Mouse (Mus musculus) bone marrow macrophage, adult 2 months (primary cell): ENCODE measurements around the gene Pdzd2.

Experiments used
- CTCF ChIP-seq: IDR thresholded peaks from 2 replicates; pipeline ENCODE4 v1.5.1; 2012; ENCODE audit warnings: low read depth, mild to moderate bottlenecking, low read length, moderate library complexity
- POLR2A ChIP-seq: IDR thresholded peaks from 2 replicates; pipeline ENCODE4 v1.6.1; 2012; ENCODE audit warnings: mild to moderate bottlenecking, low read depth, low read length, borderline replicate concordance

DNA sequence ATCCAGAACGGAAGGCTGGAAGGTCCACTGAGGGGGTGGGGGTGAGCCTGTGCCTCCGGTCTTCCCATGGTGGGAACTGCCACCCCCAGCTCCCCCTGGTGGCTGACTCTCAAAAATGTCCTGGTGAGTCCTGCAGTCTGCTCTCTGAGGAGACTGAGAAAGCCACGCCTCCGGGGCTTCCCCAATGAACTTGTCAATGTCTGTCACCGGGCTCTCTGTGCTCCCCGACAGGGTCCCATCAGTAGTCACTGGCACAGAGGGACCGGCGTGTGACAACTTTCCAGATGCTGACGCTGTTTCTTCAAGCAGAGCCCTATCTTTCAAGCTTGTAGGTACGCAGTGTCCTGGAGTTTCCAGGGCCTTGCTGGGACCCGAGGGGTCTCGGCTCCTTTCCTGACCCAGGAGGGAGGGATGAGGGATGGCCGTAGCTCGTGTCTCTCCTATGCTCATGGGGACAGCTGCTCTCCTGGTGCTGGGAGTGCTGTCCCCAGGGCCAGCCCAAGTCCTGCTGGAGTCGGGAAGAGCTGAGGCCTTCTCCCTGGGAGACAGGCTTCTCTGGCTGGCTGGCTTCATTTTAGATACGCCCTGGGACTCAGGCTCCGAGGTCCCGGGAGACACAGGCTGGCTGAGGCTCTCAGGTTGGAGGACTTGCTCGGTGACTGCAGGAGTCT lies 363.9 kb downstream of the Pdzd2 start:
- no peak for TF ChIP-seq POLR2A
- no peak; the same call in 1 of the 2 replicates for TF ChIP-seq CTCF
